Mouse (Mus musculus) neural tube, embryonic 14.5 days (tissue): Measurements from ENCODE around the gene Map10. TPM values are rescaled to one million over a fixed set of nuclear protein-coding genes. Genes with fewer than 3 reads are reported as not detected.

Experiments used
- ATAC-seq: fragments of 200-750 bp; cut with Nextera tagmentation; 2 replicates; pipeline ENCODE4 v1.8.0; 2017; ENCODE audit warnings: low read depth, mild to moderate bottlenecking, moderate TSS enrichment, moderate library complexity
- H3K27ac ChIP-seq: fragments of 300-500 bp; sonication (generic); 2 replicates; pipeline ENCODE4 v1.5.1; 2014; ENCODE audit warnings: low read depth, mild to moderate bottlenecking, control low read depth, low read length, moderate library complexity, mixed read lengths
- H3K27me3 ChIP-seq: fragments of 300-500 bp; sonication (generic); 2 replicates; pipeline ENCODE4 v1.6.1; 2014; ENCODE audit warnings: low read length; ENCODE audit not compliant: control insufficient read depth, insufficient read depth
- H3K36me3 ChIP-seq: fragments of 300-500 bp; sonication (generic); 2 replicates; pipeline ENCODE4 v1.6.1; 2014; ENCODE audit warnings: low read length, mixed read lengths; ENCODE audit not compliant: control insufficient read depth, insufficient read depth
- H3K4me1 ChIP-seq: fragments of 300-500 bp; sonication (generic); 2 replicates; pipeline ENCODE4 v1.6.1; 2014; ENCODE audit warnings: low read length; ENCODE audit not compliant: control insufficient read depth, insufficient read depth
- H3K4me2 ChIP-seq: fragments of 300-500 bp; sonication (generic); 2 replicates; pipeline ENCODE4 v1.6.1; 2014; ENCODE audit warnings: mild to moderate bottlenecking, low read depth, low read length, control low read depth
- H3K4me3 ChIP-seq: fragments of 300-500 bp; sonication (generic); 2 replicates; pipeline ENCODE4 v1.5.1; 2014; ENCODE audit warnings: low read depth, low read length, control low read depth, mixed read lengths
- H3K9ac ChIP-seq: fragments of 300-500 bp; sonication (generic); replicated peaks from 2 replicates; pipeline ENCODE4 v1.6.1; 2014; ENCODE audit warnings: low read depth, mild to moderate bottlenecking, control low read depth, low read length, mixed read lengths
- H3K9me3 ChIP-seq: fragments of 300-500 bp; sonication (generic); 2 replicates; pipeline ENCODE4 v1.6.1; 2016; ENCODE audit warnings: low read length; ENCODE audit not compliant: control insufficient read depth
- WGBS: fragments of 180-500 bp; shearing (Covaris S2); extraction: QIAGEN DNeasy Blood & Tissue Kit; methylation state at CpG from one replicate; pipeline ENCODE4 v1.1.7; 2014; 5-methylcytosine and 5-hydroxymethylcytosine counted together
- polyA plus RNA-seq: library from polyadenylated mRNA; unstranded; fragments of >200 nt; fragmentation: Nextera tagmentation; extraction: Ambion mirVana; gene quantifications from 2 replicates; pipeline ENCODE4 v1.2.1, GENCODE M21; 2014

Gene Map10
- polyA plus RNA-seq, 1 experiment from 2014 or later: 8.1 TPM

DNA sequence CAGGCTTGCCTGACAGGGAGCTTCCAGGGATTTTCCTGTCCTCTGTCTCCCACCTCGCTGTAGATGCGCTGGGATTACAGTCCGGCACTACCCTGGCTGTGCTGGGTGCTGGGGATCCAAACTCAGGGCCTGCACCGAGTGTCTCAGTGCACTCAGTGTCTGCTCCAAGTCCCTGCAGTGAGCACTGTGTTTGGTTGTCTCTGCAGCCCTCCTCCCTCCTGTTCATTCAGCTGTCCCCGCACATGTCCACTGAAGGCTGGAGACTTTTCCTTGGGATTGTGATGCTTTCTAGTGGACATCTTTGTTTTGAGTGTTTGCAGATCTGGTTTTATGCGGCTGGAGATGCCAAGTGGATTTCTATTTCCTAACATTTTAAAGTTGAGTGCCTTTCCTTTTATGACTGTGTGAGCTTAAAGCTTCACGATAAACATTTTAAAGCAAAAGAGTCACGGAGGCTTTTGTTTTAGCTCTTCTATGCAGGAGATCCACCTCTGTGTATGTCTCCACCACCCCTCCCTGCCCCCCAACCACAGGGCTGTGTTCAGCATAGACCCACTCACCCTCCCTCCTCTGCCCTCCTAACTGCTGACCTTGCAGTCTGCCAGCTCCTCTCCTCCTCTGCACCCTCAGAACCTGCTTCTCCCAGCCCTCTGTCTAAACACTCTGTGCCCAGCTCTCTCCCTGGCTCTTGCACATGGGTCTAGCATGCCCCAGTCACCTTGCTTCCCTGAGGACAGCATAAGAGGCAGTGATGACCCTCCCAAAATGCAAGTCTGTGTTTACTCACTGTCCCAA lies 9.4 kb downstream of the Map10 start:
- Histone ChIP-seq H3K4me2 (no peak overlapping the region), H3K9ac (no peak overlapping the region), H3K4me1 (no peaks in the 10 kb centered on the region), H3K9me3 (no peaks in the 10 kb centered on the region), H3K4me3 (no peak overlapping the region), H3K27me3 (no peaks in the 10 kb centered on the region), H3K36me3 (no peaks in the 10 kb centered on the region), H3K27ac (no peak overlapping the region)
- no peak for ATAC-seq
- WGBS: 77% methylated on average over 8 of the region's 8 CpGs

DNA sequence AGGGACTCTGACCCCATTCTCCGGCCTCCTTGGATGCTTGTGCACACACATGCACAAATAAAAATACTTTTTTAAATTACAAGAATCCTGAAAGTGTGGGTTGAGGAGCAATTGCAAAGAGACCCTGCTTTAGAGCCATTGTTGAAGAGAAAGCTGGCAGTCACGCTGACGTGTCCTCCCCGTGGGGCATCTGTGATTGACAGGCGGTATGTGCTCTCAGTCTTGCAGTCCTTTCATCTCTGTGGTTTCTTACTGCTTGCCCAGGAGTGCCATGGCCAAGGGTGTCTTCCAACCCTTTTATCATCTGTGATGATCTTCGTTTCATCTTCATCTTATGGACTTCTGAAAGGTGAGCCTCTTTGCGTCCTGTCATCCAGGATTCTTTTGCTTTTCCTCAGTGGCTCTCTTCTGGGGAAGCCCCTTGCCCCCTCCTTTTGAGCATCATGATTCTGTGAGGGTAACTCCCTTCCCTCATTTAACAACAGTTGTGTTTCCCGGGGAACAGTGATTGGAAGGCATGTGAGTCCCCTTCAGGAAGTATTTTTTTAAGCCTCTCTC lies 11.3 kb downstream of the Map10 start:
- H3K27ac ChIP-seq: no peak overlapping the region

DNA sequence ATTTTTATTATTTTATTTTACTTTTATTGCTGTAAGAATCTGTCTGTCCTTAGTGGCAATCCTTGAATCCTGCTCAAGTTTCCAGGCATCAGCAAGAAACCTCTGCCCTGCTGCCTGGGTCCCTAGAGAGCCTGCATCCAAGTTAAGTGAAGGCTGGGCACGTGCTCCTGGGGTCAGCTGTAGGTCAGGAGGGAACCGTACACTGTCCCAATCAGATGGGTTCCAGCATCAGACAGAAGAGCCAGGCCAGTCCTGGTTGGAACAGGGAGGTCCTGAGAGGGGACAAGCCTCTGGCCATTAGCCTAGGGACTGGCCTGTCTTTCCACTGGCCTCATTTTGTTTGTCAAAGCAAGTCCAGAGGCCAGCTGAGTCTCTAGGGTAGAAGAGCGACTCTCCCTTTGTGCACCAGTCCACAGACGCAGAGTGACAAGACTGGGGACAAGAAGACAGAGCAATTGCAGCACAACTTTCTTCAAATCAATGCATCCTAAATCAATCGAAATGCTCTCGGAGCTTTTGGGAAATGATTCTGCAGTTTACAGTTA lies 15.7 kb downstream of the Map10 start:
- ATAC-seq: no peak
- no peaks in the 10 kb centered on the region for H3K9me3 ChIP-seq
- no peaks in the 10 kb centered on the region for H3K4me1 ChIP-seq
- 67% methylated on average over 6 of the region's 6 CpGs for WGBS
- H3K36me3 ChIP-seq: no peaks in the 10 kb centered on the region
- H3K4me2 ChIP-seq: no peak overlapping the region
- H3K4me3 ChIP-seq: no peak overlapping the region
- H3K9ac ChIP-seq: no peak overlapping the region
- no peak overlapping the region for H3K27ac ChIP-seq
- no peaks in the 10 kb centered on the region for H3K27me3 ChIP-seq

More for the DNA sequence above, 11.3 kb downstream of the Map10 start:
- no peaks in the 10 kb centered on the region for H3K4me1 ChIP-seq
- no peak overlapping the region for H3K4me3 ChIP-seq
- H3K9ac ChIP-seq: no peak overlapping the region
- no peaks in the 10 kb centered on the region for H3K27me3 ChIP-seq
- no peaks in the 10 kb centered on the region for H3K36me3 ChIP-seq
- WGBS: 54% methylated on average over 8 of the region's 8 CpGs
- no peaks in the 10 kb centered on the region for H3K9me3 ChIP-seq
- H3K4me2 ChIP-seq: no peak overlapping the region
- no peak for ATAC-seq

DNA sequence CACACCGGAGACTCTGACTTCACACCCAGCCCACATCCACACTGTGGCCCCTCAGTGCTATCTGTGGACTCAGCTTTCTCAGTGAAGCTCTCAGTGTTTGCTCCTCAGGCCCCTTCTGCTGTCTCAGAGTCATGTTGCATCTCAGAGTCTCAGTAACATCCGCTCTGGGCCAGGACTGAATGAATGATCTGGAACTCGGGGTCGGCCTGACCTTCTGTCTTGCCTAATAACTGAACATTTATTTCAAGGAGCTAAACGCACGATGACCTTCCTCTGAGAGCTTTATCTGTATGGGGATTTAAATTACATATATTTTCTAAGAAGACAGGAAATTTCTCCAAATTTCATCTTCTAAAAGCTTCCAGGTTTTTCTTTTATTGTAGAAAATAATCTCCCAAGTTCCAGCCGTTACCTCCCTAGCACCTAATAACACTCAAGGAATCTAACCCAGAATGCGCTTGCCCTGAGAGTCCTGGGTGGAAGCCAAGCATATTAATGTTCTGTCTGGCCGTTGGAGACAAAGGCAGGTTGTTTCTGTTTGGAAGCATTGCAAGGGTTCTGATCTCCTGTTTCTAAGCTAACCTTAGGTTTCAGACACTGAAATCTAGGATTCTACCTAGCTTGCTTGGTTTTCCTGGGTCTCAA lies 16.7 kb downstream of the Map10 start:
- Histone ChIP-seq H3K9me3 (no peaks in the 10 kb centered on the region), H3K27me3 (no peaks in the 10 kb centered on the region), H3K4me1 (no peaks in the 10 kb centered on the region), H3K27ac (no peak overlapping the region), H3K36me3 (no peaks in the 10 kb centered on the region), H3K4me2 (no peak overlapping the region), H3K4me3 (no peak overlapping the region), H3K9ac (no peak overlapping the region)
- WGBS: 77% methylated on average over 9 of the region's 9 CpGs
- no peak for ATAC-seq

DNA sequence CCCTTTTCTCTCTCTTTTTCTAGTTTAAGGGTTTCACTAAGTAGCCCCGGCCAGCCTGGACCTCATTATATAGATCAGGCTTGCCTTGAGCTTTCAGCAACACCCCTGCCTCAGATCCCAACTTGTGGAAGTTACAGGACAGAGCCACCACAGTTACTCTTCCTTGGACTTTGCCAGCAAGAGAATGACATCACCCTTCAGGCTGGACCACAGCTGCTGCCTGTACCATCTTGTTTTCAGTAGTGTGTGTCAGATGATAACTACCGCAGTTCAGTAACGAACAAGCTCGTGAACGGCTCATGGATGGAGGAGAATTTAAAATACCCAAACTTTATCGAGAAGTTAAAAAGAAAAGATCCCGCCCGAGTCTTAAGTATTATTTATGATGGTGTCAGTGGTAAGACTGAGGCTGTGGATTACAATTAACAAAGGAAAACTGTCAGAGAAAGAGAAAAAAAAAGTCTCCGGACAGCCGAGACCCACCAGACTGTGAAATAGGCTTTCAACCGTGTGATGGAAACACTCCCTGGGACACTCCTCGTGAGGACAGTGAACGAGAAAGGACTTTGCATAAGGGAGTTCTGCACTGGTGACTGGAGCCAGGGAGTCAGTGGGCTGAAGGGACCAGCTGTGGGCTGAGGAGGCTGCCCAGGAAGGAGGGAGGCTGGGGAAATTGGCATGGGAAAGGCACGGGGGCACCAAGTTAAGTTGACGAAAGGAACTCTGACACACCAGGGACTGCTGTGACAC lies 20.7 kb downstream of the Map10 start:
- H3K27ac ChIP-seq: no peak overlapping the region
- no peak overlapping the region for H3K4me3 ChIP-seq
- no peak overlapping the region for H3K4me2 ChIP-seq
- ATAC-seq: no peak; the same call in 1 of the 2 replicates
- WGBS: 31% methylated on average over 15 of the region's 15 CpGs
- H3K9me3 ChIP-seq: no peaks in the 10 kb centered on the region
- no peaks in the 10 kb centered on the region for H3K27me3 ChIP-seq
- H3K9ac ChIP-seq: no peak overlapping the region
- no peaks in the 10 kb centered on the region for H3K36me3 ChIP-seq
- no peaks in the 10 kb centered on the region for H3K4me1 ChIP-seq

DNA sequence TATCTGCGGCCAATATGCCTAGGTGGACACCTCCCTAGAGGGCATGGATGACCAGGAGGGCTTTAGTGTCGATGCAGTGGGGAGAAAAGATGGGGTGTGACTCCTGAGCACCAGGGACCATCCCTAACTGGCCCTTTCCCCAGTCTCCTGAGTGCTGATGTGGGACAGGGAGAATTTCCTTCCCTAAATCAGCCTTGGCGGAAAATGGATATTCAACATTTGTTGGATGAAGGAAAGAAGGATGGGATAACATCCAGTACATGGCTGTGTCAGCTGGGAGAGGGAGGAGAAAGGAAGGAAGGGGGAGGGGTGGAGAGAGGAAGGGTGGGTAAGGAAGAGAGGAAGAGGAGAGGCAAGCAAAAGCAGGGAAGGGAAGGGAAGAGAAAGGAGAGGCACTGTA lies 21.3 kb downstream of the Map10 start:
- Histone ChIP-seq H3K4me3 (no peak overlapping the region), H3K9me3 (no peaks in the 10 kb centered on the region), H3K27ac (no peak overlapping the region), H3K4me1 (no peaks in the 10 kb centered on the region), H3K4me2 (no peak overlapping the region), H3K36me3 (no peaks in the 10 kb centered on the region), H3K9ac (no peak overlapping the region), H3K27me3 (no peaks in the 10 kb centered on the region)
- WGBS: 94% methylated on average over 3 of the region's 3 CpGs
- ATAC-seq: no peak

DNA sequence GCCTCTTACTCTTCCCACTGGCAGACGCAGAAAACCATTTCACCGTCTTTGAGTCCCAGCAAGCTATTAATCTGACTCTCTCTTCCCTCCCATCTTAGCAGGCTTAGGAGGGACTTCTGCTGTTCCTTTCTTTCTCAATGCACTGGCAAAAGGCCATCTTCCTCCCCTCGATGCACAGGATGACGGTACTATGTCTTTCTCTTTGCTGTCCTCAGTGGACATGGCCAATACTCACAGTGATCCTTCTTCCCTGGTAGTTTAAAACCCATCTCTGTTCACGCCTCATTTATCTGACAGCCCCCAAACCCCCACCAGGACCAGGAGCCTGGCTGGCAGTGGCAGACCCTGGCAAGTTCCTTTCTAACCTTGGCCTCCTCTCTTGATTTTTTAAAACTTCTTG lies 22.8 kb downstream of the Map10 start:
- Histone ChIP-seq H3K4me1 (no peaks in the 10 kb centered on the region), H3K9ac (no peak overlapping the region), H3K4me2 (no peak overlapping the region), H3K27ac (no peak overlapping the region), H3K9me3 (no peaks in the 10 kb centered on the region), H3K4me3 (no peak overlapping the region), H3K36me3 (no peaks in the 10 kb centered on the region), H3K27me3 (no peaks in the 10 kb centered on the region)
- 45% methylated on average over 5 of the region's 5 CpGs for WGBS
- ATAC-seq: peak; percentile 46; the same call in 1 of the 2 replicates

DNA sequence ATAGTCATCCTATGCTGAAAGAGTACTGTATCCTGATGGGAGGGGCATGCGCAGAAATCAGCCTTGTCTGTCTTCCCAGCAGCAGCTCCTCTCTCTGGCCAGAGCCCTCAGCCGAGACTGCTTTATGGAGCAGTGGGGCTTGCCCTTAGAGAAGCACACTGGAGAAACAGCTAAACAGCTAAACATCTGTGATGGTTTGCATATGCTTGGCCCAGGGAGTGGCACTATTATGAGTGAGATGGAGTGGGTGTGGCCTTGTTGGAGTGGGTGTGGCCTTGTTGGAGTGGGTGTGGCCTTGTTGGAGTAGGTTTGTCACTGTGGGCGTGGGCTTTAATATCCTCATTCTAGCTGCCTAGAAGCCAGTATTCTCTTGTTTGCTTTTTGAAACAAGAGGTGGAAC lies 23.6 kb downstream of the Map10 start:
- 82% methylated on average over 3 of the region's 3 CpGs for WGBS

More for the DNA sequence above, 23.6 kb downstream of the Map10 start:
- Histone ChIP-seq H3K4me2 (no peak overlapping the region), H3K9ac (no peak overlapping the region), H3K27ac (no peak overlapping the region), H3K4me3 (no peak overlapping the region), H3K4me1 (no peaks in the 10 kb centered on the region), H3K9me3 (no peaks in the 10 kb centered on the region), H3K27me3 (no peaks in the 10 kb centered on the region), H3K36me3 (no peaks in the 10 kb centered on the region)
- ATAC-seq: no peak
